Mouse (Mus musculus) layer of hippocampus, adult 2 months (tissue): Measurements from ENCODE around the gene Tbc1d9b. TPM values are rescaled to one million over a fixed set of nuclear protein-coding genes. Genes with fewer than 3 reads are reported as not detected.
A peak's percentile ranks its signal among the peaks of the same experiment; 100 is the strongest.

Experiments
- DNase-seq, 2 experiments: peaks; one replicate each; pipeline ENCODE4 v3.0.0; 2022; ENCODE audit warnings: low spot score in 2 of 2
- H3K27ac ChIP-seq: fragments of 200-600 bp; 2 replicates; pipeline ENCODE4 v1.8.1; 2022
- H3K4me3 ChIP-seq: fragments of 200-600 bp; 2 replicates; pipeline ENCODE4 v1.8.1; 2022; ENCODE audit warnings: mild to moderate bottlenecking
- CTCF ChIP-seq: fragments of 200-600 bp; conservative IDR thresholded peaks from 2 replicates; pipeline ENCODE4 v1.8.1; 2022; ENCODE audit warnings: antibody characterized with exemption, mild to moderate bottlenecking, moderate library complexity
- total RNA-seq, 2 experiments: library from RNA; stranded (reverse); gene quantifications; 2 replicates each; pipeline ENCODE4 v1.2.3; 2021

Tbc1d9b gene
- total RNA-seq, 2 experiments from 2014 or later, result 104 to 107 TPM

GRCm38 (mm10) chr11:50105237-50105636 is 26.0 kb upstream of the Tbc1d9b start:
- no peak for DNase-seq
- no peak for TF ChIP-seq CTCF
- H3K27ac ChIP-seq, result no peak overlapping the region
- H3K4me3 ChIP-seq, result no peak overlapping the region

DNA sequence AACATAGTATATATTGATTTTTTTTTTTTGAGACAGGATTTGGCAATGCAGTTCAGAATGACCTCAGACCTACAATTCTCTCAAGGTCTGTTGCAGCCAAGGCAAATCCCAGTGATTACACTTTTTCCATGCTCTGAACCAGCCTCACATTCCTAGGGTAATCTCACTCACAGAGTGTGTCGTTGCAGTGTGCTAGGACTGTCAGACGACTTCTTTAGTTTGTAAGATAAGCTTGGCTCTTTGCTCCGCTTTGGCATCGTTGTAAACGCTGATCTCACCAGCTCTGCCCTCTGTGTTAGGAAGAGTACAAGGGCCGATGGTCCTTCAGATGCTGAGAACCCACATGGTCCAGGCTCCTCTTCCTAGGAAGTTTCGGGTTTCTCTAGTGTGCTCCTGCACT is 25.2 kb upstream of the Tbc1d9b start:
- TF ChIP-seq CTCF, result no peak
- DNase-seq, result no peak
- Histone ChIP-seq H3K4me3 (no peak overlapping the region), H3K27ac (no peak overlapping the region)

- peak overlapping the region; percentile 65; the same call in 1 of the 2 replicates for H3K27ac ChIP-seq
- no peak for TF ChIP-seq CTCF
- DNase-seq, result no peak
- no peak overlapping the region for H3K4me3 ChIP-seq
Observed at GRCm38 (mm10) chr11:50108823-50109244, 22.4 kb upstream of the Tbc1d9b start.

GRCm38 (mm10) chr11:50114329-50114728 is 16.9 kb upstream of the Tbc1d9b start:
- H3K27ac ChIP-seq, result no peak overlapping the region
- TF ChIP-seq CTCF, result peak; percentile 87
- DNase-seq, result peak in 1 of 2 experiments; percentile 57
- H3K4me3 ChIP-seq, result no peak overlapping the region

GRCm38 (mm10) chr11:50122631-50123081 is 8.5 kb upstream of the Tbc1d9b start:
- Histone ChIP-seq H3K27ac (no peak overlapping the region), H3K4me3 (no peak overlapping the region)
- DNase-seq, result no peak
- TF ChIP-seq CTCF, result no peak

DNA sequence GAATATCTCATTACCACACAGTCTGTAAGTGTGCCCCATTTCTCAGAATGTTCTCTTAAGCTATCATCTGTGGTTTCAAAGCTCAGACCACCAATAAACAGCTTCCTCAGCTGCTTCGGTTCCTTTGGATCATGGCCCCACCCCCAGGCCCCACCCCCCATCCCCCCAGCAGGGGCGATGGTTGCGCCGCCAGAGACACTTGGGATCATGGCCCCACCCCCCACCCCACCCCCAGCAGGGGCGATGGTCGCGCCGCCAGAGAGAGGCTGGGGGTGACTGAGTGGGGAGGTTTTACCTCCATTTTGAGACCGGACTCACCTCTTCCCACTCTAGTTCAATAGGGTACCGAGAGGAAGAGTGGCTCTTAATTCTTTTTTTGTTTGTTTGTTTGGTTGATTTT is 3.4 kb upstream of the Tbc1d9b start:
- no peak overlapping the region for H3K27ac ChIP-seq
- no peak for DNase-seq
- no peak overlapping the region for H3K4me3 ChIP-seq
- no peak for TF ChIP-seq CTCF

DNA sequence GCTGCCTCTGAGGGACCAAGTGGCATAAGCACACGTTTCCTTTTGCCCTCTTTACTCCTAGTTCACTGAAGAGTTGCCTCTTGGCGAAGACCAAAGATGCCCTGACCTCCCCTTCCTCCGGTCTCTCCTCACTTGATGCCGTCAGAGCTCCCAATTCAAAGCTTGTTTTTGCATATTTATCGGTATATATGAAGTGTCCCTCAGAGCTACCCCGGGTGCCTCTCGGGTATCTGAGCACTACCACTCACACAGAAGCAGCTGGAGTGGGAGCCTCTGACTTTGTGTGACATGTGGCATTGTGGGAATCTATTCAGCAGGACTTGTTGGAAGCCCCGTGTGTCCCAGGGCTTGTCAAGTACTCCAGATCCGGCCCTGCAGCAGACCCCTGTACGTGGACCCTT is 605 bp downstream of the Tbc1d9b start:
- Histone ChIP-seq H3K4me3 (peak overlapping the region; percentile 79), H3K27ac (peak overlapping the region; percentile 97)
- no peak for DNase-seq
- TF ChIP-seq CTCF, result no peak

- H3K27ac ChIP-seq, result peak overlapping the region; percentile 97
- DNase-seq, result no peak
- peak overlapping the region; percentile 79 for H3K4me3 ChIP-seq
- no peak for TF ChIP-seq CTCF
Observed at GRCm38 (mm10) chr11:50132265-50132664, 1.1 kb downstream of the Tbc1d9b start.

DNA sequence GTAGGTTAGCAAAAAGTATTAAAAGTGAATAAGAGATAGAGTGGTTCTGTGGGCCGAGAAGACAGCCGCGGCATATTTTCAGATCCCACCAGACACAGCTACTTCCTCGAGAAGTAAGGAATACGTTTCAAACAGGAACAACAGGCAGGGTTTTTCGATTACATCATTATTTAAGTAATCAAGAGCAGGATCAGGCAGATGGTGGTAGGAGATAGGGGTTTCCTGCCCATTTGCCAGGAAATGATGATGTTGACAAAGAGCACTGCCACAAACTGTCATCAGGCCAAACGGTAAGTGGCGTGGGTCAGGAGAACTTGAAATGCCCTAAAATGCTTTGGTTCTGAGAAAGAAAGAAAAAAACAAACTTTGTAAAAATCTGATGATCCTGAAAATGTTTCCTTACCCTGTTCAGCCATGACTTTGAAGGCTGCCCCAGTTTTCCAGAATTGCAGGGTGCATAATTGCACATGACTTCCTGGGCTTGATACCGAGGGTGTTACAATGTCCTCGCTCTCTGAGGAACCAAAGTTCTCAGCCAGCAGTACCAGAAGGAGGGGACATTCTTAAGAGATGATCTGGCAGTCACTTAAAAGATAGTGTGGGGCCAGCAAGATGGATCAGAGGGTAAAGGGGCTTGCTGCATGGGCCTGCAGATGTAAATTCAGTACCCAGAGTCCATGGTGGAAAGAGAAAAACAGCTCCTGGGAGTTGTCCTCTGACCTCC is 3.1 kb downstream of the Tbc1d9b start:
- no peak overlapping the region for H3K27ac ChIP-seq
- no peak overlapping the region for H3K4me3 ChIP-seq
- TF ChIP-seq CTCF, result no peak
- DNase-seq, result no peak

- DNase-seq, result no peak
- Histone ChIP-seq H3K4me3 (no peak overlapping the region), H3K27ac (no peak overlapping the region)
- TF ChIP-seq CTCF, result no peak
Observed at GRCm38 (mm10) chr11:50138206-50138822, 7.1 kb downstream of the Tbc1d9b start.

DNA sequence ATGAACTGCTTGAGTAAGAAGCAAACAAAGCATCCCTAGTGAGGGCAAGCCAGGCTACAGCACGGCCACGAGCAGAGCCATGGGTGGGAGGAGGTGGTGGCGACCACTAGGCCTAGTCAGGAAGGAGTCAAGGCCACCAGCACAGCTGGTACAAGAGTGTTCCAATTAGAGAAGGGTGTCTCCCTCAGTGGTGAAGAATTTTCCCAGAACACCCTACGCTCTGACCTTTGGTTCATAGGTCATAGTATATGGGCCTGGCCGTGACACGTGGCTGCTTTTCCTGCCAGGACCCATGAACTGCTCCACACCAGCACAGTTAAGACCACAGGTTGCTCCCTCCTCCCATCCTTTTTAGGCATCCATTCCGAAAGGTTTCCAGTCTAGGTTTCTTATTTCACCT is 8.4 kb downstream of the Tbc1d9b start:
- no peak overlapping the region for H3K27ac ChIP-seq
- no peak for TF ChIP-seq CTCF
- no peak for DNase-seq
- H3K4me3 ChIP-seq, result no peak overlapping the region

GRCm38 (mm10) chr11:50145529-50145928 is 14.3 kb downstream of the Tbc1d9b start:
- no peak overlapping the region for H3K4me3 ChIP-seq
- DNase-seq, result no peak
- TF ChIP-seq CTCF, result no peak
- H3K27ac ChIP-seq, result no peak overlapping the region

GRCm38 (mm10) chr11:50146121-50146520 is 14.9 kb downstream of the Tbc1d9b start:
- no peak for TF ChIP-seq CTCF
- no peak for DNase-seq
- Histone ChIP-seq H3K27ac (no peak overlapping the region), H3K4me3 (no peak overlapping the region)

DNA sequence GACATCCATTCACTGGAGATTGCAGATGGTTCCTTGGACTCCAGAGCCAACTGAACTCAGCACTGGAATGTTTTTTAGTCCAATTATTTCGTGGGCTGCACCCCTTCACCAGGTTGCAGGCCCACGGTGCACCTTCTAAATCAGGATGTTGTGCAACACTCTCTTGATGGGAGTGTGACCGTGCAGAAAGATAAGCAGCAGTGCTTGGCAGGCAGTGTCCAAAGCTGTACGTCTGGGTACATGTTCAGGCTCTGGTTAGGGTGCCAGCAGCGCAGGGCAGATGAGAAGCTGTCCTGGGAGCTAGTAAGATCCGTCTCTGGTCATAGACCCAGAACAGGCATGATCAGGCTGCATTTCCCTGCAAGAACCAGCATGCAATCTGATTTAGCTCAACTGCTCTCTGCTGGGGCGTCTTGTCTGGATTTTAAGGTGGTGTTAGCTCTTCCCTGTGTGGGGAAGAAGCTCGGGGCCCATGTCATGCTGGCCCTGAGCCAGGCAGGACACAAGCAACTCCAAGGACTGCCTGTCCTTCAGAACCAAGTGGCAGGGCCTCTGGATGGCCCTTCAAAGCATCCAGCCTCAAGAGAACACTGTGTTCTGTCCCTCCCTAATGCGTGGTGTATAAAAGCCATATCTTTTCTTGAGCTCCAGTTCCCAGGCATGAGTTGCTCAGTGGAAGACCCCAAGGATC is 16.2 kb downstream of the Tbc1d9b start:
- H3K27ac ChIP-seq, result no peak overlapping the region
- H3K4me3 ChIP-seq, result no peak overlapping the region
- TF ChIP-seq CTCF, result no peak
- DNase-seq, result no peak
